Mouse (Mus musculus) limb, embryonic 13.5 days (tissue): ENCODE measurements around the gene H13. TPM values are rescaled to one million over a fixed set of nuclear protein-coding genes. Genes with fewer than 3 reads are reported as not detected.

Experiments
- ATAC-seq: fragments of 200-750 bp; cut with Nextera tagmentation; 2 replicates; pipeline ENCODE4 v1.8.0; 2017; ENCODE audit warnings: low read depth, moderate number of reproducible peaks, moderate TSS enrichment; ENCODE audit not compliant: low FRiP score
- H3K27ac ChIP-seq: fragments of 300-500 bp; sonication (generic); 2 replicates; pipeline ENCODE4 v1.5.1; 2015; ENCODE audit warnings: inconsistent platforms, mild to moderate bottlenecking, moderate library complexity
- H3K27me3 ChIP-seq: fragments of 300-500 bp; sonication (generic); 2 replicates; pipeline ENCODE4 v1.6.1; 2015; ENCODE audit warnings: mild to moderate bottlenecking, inconsistent platforms
- H3K36me3 ChIP-seq: fragments of 300-500 bp; sonication (generic); 2 replicates; pipeline ENCODE4 v1.6.1; 2015; ENCODE audit warnings: inconsistent platforms, mild to moderate bottlenecking, moderate library complexity
- H3K4me1 ChIP-seq: fragments of 300-500 bp; sonication (generic); 2 replicates; pipeline ENCODE4 v1.6.1; 2015; ENCODE audit warnings: inconsistent platforms
- H3K4me2 ChIP-seq: fragments of 300-500 bp; sonication (generic); replicated peaks from 2 replicates; pipeline ENCODE4 v1.6.1; 2015; ENCODE audit warnings: inconsistent platforms, mild to moderate bottlenecking, moderate library complexity
- H3K4me3 ChIP-seq: fragments of 300-500 bp; sonication (generic); 2 replicates; pipeline ENCODE4 v1.5.1; 2015; ENCODE audit warnings: moderate library complexity, mild to moderate bottlenecking, inconsistent platforms
- H3K9ac ChIP-seq: fragments of 300-500 bp; sonication (generic); 2 replicates; pipeline ENCODE4 v1.6.1; 2015; ENCODE audit warnings: mild to moderate bottlenecking, inconsistent platforms
- H3K9me3 ChIP-seq: fragments of 300-500 bp; sonication (generic); 2 replicates; pipeline ENCODE4 v1.6.1; 2016; ENCODE audit warnings: inconsistent platforms
- WGBS: fragments of 180-500 bp; shearing (Covaris S2); methylation state at CpG from one replicate; pipeline ENCODE4 v1.1.7; 2015; 5-methylcytosine and 5-hydroxymethylcytosine counted together
- polyA plus RNA-seq: library from polyadenylated mRNA; unstranded; fragments of >200 nt; fragmentation: Nextera tagmentation; extraction: Ambion mirVana; gene quantifications from 2 replicates; pipeline ENCODE4 v1.2.1, GENCODE M21; 2015

The H13 gene
- 156 and 159 TPM in 2 replicates for polyA plus RNA-seq

DNA sequence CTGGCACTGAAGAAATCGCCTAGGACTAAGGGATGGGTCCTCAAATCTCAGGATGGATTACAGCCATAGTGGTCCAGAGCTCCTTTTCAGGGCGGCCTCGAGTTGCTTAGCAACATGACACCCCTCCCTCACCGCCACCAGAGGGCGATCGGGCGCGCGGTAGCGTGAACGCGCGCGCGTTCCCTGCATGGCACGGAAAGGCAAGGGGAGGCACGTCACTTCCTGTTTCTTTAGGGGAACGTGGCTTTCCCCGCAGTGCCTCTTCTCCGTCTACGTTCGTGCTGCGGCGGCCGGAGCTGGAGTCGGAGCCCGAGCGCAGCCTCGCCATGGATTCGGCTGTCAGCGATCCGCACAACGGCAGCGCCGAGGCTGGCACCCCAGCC, at the start of gene H13:
Gene H13, plus strand, starts transcription at position 206 of the 383 bp plus-strand sequence.
- 0 out of 2 replicates have a peak, but pooled peaks cover 2% of the 10 kb centered on the region for H3K27me3 ChIP-seq
- peaks cover 22% of the 10 kb centered on the region for H3K36me3 ChIP-seq
- peak within 1 kb of the TSS; percentile 78 for H3K4me2 ChIP-seq
- H3K9me3 ChIP-seq: no peaks in the 10 kb centered on the region
- H3K27ac ChIP-seq: peak within 1 kb of the TSS; percentile 98
- peak within 1 kb of the TSS; percentile 98 for H3K9ac ChIP-seq
- H3K4me3 ChIP-seq: peak within 1 kb of the TSS; percentile 98
- H3K4me1 ChIP-seq: peaks cover 38% of the 10 kb centered on the region
- WGBS: under 1% methylated on average over 35 of the region's 35 CpGs
- peak; percentile 75 for ATAC-seq

DNA sequence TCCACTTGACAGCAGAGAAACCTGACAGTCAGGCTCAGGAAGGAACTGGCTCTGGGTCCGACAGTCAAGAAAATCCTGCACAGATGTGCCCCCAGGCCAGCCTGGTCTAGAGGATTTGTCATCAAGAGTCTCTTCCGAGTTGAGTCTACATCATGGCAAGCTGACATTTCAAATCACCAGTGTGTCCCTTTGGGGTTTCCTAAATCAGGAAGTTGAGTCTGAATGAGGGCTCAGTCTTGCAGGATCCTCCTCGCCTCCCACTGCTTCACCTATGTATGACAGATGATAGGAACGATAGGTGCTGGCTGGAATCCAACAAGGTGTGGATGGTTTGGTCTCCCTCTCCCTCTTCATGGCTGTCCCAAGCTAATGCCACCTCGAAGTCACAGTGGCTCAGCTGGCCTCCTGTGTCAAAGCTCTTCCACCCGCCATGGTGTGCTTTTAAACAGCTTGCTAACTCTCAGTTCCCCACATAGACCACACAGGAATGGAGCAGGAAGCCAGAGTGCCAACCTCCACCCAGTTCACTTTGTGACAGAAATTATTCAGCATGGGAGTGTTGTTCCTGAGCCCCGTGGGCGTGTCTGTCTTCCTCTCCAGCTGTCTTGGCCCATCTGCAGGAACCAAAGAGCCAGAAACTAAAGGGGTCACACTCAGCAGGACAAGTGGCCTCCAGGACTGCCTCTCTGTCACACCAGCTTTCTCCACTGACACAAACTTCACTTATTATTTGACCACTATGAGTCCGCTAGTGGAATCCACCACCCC, 48.7 kb upstream of the H13 start:
- Histone ChIP-seq H3K27me3 (peaks cover 16% of the 10 kb centered on the region), H3K4me1 (no peaks in the 10 kb centered on the region), H3K9ac (no peak overlapping the region), H3K4me2 (no peak overlapping the region), H3K36me3 (no peaks in the 10 kb centered on the region), H3K27ac (no peak overlapping the region), H3K9me3 (no peaks in the 10 kb centered on the region), H3K4me3 (no peak overlapping the region)
- no peak for ATAC-seq
- 71% methylated on average over 9 of the region's 9 CpGs for WGBS

DNA sequence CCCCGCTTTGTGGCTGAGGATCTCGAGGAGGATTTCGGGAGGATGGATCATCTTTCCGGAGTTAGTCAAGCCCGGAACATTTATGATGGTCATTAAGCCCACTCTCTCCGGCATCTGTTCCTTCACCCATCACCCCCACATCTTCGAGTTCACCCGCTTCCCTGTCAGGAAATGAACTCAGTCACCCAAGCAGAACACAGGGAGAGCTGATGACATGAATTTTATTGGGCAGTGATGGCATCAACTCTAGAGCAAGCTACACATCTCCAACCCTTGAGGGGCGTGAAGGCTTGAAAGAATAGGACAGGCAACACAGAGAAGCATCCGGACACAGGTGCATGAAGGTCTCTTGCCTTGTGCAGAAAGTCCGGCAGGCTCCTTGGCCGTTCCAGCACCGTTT, 47.1 kb upstream of the H13 start:
- 75% methylated on average over 13 of the region's 13 CpGs for WGBS
- H3K36me3 ChIP-seq: no peaks in the 10 kb centered on the region
- no peak overlapping the region for H3K9ac ChIP-seq
- peaks cover 32% of the 10 kb centered on the region for H3K27me3 ChIP-seq
- no peak overlapping the region for H3K4me3 ChIP-seq
- H3K27ac ChIP-seq: no peak overlapping the region
- H3K4me1 ChIP-seq: peaks cover 8% of the 10 kb centered on the region
- H3K9me3 ChIP-seq: no peaks in the 10 kb centered on the region
- no peak for ATAC-seq
- H3K4me2 ChIP-seq: no peak overlapping the region

DNA sequence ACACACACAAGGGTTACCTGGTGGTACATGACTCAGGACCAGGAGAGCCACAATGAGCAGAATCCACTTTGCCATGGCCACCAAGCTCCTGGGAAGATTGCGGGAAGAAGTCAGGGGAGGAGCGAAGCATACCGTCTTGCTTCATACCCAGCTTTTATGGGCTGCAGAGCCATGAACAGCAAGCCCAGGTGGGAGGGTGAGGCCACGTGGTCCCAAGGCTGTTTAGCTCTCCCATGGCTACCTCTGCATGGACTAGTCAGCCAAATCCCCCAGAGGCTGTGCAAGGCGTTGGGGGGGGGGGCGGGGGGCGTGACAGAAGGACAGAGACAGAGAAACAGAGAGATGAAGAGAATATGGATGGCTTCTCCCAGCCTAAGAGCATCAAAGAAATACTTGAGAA, 46.3 kb upstream of the H13 start, which contains the start of gene Defb25:
Gene Defb25, minus strand, starts transcription at position 101 of the 400 bp plus-strand sequence.
- Histone ChIP-seq H3K36me3 (no peaks in the 10 kb centered on the region), H3K4me3 (no peak within 1 kb of the TSS), H3K4me1 (peaks cover 15% of the 10 kb centered on the region), H3K27ac (no peak within 1 kb of the TSS), H3K9me3 (no peaks in the 10 kb centered on the region), H3K27me3 (peaks cover 40% of the 10 kb centered on the region), H3K4me2 (no peak within 1 kb of the TSS), H3K9ac (no peak within 1 kb of the TSS)
- no peak for ATAC-seq
- 70% methylated on average over 7 of the region's 7 CpGs for WGBS

DNA sequence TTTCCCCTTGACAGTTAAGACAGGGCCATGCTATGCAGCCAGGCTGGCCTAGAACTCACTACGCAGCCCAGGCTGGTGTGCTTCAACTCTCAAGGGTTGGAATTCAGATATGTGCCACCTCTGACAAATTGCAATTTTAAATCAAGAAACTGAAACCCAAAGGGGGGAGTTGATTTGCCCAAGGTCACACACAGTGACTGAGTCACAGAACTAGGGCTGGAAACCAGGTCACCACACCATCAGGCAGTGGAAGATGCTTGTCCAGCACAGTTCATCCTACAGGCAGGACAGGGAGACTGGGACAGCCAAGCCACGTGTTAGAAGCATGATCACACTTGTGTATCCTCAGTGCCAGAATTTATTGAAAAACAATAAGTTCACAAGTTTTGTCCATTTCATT, 44.7 kb upstream of the H13 start:
- no peak for ATAC-seq
- H3K9me3 ChIP-seq: no peaks in the 10 kb centered on the region
- H3K4me1 ChIP-seq: peaks cover 15% of the 10 kb centered on the region
- H3K27me3 ChIP-seq: peaks cover 56% of the 10 kb centered on the region
- H3K4me2 ChIP-seq: no peak overlapping the region
- H3K36me3 ChIP-seq: no peaks in the 10 kb centered on the region
- H3K4me3 ChIP-seq: no peak overlapping the region
- H3K9ac ChIP-seq: no peak overlapping the region
- no peak overlapping the region for H3K27ac ChIP-seq
- WGBS: 85% methylated on average over 2 of the region's 2 CpGs

DNA sequence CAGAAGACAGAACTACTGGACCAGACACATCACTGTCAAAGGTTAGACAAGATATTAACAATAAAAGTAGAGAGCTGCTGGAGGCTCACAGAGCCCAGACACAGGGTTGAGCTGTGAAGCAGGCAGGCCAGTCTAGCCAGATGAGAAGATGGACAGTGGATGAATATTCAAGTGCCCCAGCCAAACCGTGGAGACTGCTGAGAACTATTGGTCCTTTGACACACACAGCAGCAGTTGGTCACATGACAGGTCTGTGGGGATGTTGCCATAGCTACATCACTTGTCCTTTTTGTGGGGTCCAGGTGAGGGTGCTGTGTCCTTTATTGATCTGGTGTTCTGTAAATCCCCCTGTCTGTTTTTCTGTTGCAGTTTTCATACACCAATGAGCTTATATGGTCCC, 44.0 kb upstream of the H13 start:
- Histone ChIP-seq H3K9me3 (no peaks in the 10 kb centered on the region), H3K4me2 (no peak overlapping the region), H3K27ac (no peak overlapping the region), H3K4me3 (no peak overlapping the region), H3K36me3 (no peaks in the 10 kb centered on the region), H3K9ac (no peak overlapping the region), H3K27me3 (peaks cover 59% of the 10 kb centered on the region), H3K4me1 (peaks cover 15% of the 10 kb centered on the region)
- 14% methylated on average over 1 of the region's 1 CpGs for WGBS
- ATAC-seq: no peak

DNA sequence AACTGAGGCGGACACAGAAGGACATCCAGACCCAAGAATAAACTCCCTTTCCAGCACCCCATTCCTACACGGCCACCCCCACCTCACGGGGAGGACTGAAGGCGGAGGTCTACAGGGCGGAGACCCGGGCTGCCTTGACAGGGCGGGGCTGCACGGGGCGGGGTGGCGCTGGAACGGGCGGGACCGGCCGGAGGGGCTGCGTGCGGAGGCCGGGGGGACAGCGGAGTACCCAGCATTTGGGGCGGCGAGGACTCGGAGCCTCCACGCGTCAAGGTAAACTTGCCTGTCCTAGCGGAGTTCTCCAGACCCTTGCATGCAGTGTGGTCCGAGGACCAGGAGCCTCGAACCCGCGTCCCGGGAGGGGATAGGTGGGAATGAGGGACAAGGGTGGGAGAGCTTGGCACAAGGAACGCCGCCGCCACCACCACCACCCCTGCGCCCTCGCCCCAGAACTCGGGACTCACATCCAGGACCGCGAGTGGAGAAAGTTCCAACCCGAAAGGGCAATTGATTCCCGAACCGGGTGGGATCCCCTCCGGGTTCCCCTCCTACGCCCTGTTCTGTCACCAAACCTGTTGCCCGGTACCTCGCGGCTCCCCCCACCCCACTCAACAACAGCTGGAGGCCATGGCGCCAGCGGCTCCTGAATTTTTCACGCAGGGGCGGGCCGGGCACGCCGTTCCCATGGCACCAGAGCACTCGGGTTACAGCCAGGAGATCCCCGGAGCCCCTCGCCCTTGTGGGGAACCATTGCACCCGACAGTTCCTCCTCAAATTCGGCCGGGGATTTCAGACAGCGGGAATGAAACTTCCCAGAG, 42.3 kb upstream of the H13 start, which contains the start of gene Rem1:
Gene Rem1, plus strand, starts transcription at position 178 of the 818 bp plus-strand sequence.
- H3K4me3 ChIP-seq: peak within 1 kb of the TSS; percentile 50
- H3K9ac ChIP-seq: peak within 1 kb of the TSS; percentile 67
- WGBS: 2% methylated on average over 59 of the region's 59 CpGs
- no peak within 1 kb of the TSS for H3K27ac ChIP-seq
- peaks cover 59% of the 10 kb centered on the region for H3K27me3 ChIP-seq
- peak within 1 kb of the TSS; percentile 86 for H3K4me2 ChIP-seq
- ATAC-seq: peak; percentile 62; the same call in 1 of the 2 replicates
- no peaks in the 10 kb centered on the region for H3K9me3 ChIP-seq
- H3K4me1 ChIP-seq: peaks cover 15% of the 10 kb centered on the region
- H3K36me3 ChIP-seq: no peaks in the 10 kb centered on the region

DNA sequence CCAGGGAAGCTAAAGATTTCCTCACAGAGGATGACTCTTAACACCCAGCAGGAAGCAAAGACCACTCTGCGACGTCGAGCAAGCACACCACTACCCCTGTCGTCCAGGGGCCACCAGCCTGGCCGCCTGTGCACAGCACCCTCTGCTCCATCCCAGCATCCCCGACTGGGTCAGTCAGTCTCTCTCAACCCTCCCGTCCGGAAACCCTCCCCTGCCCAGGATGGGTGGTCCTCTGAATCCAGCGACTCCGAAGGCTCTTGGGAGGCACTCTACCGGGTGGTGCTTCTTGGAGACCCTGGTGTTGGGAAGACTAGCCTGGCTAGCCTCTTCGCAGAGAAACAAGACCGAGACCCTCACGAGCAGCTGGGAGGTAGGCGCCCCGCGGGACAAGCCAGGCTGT, 41.2 kb upstream of the H13 start:
- 40% methylated on average over 17 of the region's 17 CpGs for WGBS
- Histone ChIP-seq H3K4me3 (no peak overlapping the region), H3K4me2 (no peak overlapping the region; the same call in 1 of the 2 replicates), H3K9me3 (no peaks in the 10 kb centered on the region), H3K27me3 (peaks cover 59% of the 10 kb centered on the region), H3K4me1 (peaks cover 21% of the 10 kb centered on the region), H3K27ac (no peak overlapping the region), H3K9ac (no peak overlapping the region), H3K36me3 (no peaks in the 10 kb centered on the region)
- ATAC-seq: no peak

DNA sequence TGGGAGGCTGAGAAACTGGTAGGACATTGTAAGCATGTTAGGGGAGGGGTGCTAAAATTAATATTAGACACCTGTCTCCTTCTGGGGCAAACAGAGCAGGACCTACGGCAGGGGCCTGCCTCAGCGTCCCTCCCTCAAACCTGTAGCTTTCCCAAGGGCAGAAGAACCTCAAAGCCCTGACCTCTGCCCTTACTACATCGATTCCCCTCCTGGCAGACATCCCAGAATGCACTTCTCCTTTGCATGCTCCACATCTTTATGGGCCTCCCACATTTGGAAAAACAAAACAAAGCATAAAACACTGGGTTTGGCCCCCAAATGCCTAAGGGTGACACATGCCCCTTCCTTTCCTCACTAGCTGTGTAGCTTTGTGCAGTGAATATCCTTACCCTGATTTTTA, 40.0 kb upstream of the H13 start:
- Histone ChIP-seq H3K9ac (no peak overlapping the region), H3K4me3 (no peak overlapping the region), H3K4me1 (peaks cover 29% of the 10 kb centered on the region), H3K9me3 (no peaks in the 10 kb centered on the region), H3K36me3 (no peaks in the 10 kb centered on the region), H3K4me2 (no peak overlapping the region), H3K27ac (no peak overlapping the region), H3K27me3 (peaks cover 58% of the 10 kb centered on the region)
- WGBS: 51% methylated on average over 3 of the region's 3 CpGs
- ATAC-seq: no peak

DNA sequence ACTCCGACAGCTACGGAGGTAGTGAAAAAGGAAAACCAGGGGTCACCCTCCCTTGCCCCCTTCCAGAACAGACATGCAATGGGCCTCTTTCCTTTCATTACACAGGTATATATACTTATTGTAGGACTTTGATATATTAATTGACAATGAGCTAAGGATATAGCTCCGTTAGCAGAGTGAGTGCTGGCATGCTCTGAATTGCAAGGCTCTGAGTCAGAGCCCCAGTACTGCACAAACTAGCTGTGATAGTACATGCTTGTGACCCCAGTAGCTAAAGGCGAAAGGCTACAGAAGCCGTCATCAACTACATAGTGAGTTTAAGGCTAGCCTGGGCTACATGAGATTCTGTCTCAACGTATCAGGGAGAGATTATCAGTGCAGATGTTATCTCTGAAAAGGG, 39.4 kb upstream of the H13 start:
- H3K4me1 ChIP-seq: peaks cover 29% of the 10 kb centered on the region
- H3K4me2 ChIP-seq: no peak overlapping the region
- 87% methylated on average over 6 of the region's 6 CpGs for WGBS
- H3K9me3 ChIP-seq: no peaks in the 10 kb centered on the region
- no peak overlapping the region for H3K4me3 ChIP-seq
- H3K27me3 ChIP-seq: peaks cover 57% of the 10 kb centered on the region
- no peak overlapping the region for H3K9ac ChIP-seq
- H3K27ac ChIP-seq: no peak overlapping the region
- no peak for ATAC-seq
- no peaks in the 10 kb centered on the region for H3K36me3 ChIP-seq

DNA sequence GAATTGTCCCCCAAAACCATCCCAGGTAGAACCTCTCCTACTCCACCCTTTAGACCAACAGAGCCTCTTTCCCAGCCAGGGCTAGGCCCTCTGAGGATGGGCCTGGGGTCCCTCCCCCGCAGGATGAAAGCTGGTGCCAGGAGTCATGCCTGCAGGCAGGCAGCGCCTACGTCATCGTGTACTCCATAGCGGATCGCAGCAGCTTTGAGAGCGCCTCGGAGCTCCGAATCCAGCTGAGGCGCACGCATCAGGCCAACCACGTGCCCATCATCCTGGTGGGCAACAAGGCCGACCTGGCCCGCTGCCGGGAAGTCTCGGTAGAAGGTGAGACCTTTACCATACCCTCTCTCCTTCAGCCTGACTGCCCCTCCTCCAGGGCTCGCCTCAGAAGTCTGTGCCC, 35.9 kb upstream of the H13 start:
- H3K9me3 ChIP-seq: no peaks in the 10 kb centered on the region
- peak overlapping the region; percentile 19; the same call in 1 of the 2 replicates for H3K9ac ChIP-seq
- peaks cover 26% of the 10 kb centered on the region for H3K4me1 ChIP-seq
- no peaks in the 10 kb centered on the region for H3K36me3 ChIP-seq
- 33% methylated on average over 17 of the region's 17 CpGs for WGBS
- no peak for ATAC-seq
- H3K27ac ChIP-seq: no peak overlapping the region
- peak overlapping the region; percentile 37 for H3K4me2 ChIP-seq
- H3K4me3 ChIP-seq: no peak overlapping the region
- peaks cover 24% of the 10 kb centered on the region for H3K27me3 ChIP-seq

DNA sequence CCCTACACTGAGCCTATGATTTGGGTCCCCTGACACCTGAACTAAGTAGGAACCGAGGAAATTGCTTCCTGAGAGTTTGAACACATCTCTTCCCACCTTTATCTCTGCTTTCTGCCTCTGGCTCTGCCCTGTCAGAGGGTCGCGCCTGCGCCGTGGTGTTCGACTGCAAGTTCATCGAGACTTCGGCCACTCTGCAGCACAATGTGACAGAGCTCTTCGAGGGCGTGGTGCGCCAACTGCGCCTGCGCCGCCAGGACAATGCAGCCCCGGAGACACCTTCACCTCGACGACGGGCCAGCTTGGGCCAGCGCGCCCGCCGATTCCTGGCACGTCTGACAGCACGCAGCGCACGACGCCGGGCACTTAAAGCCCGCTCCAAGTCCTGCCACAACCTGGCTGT, 35.0 kb upstream of the H13 start:
- H3K36me3 ChIP-seq: no peaks in the 10 kb centered on the region
- H3K9me3 ChIP-seq: no peaks in the 10 kb centered on the region
- no peak overlapping the region for H3K4me2 ChIP-seq
- no peak overlapping the region for H3K9ac ChIP-seq
- peaks cover 14% of the 10 kb centered on the region for H3K27me3 ChIP-seq
- ATAC-seq: no peak
- 78% methylated on average over 29 of the region's 29 CpGs for WGBS
- H3K27ac ChIP-seq: no peak overlapping the region
- H3K4me3 ChIP-seq: no peak overlapping the region
- H3K4me1 ChIP-seq: peaks cover 26% of the 10 kb centered on the region
